Mouse (Mus musculus) limb, embryonic 11.5 days (tissue): Measurements from ENCODE around the gene Snrnp70. TPM values are rescaled to one million over a fixed set of nuclear protein-coding genes. Genes with fewer than 3 reads are reported as not detected.
A peak's percentile ranks its signal among the peaks of the same experiment; 100 is the strongest.

Experiments
- ATAC-seq: fragments of 200-750 bp; cut with Nextera tagmentation; 2 replicates; pipeline ENCODE4 v1.8.0; 2017; ENCODE audit warnings: low read depth; ENCODE audit not compliant: insufficient number of reproducible peaks, low FRiP score, low TSS enrichment
- DNase-seq: peaks from one replicate; pipeline ENCODE4 v3.0.0-alpha.2; 2015; ENCODE audit warnings: low spot score
- H3K27ac ChIP-seq: fragments of 300-500 bp; sonication (generic); replicated peaks from 2 replicates; pipeline ENCODE4 v1.5.1; 2014; ENCODE audit warnings: low read depth, mild to moderate bottlenecking, low read length
- H3K27me3 ChIP-seq: fragments of 300-500 bp; sonication (generic); 2 replicates; pipeline ENCODE4 v1.6.1; 2014; ENCODE audit warnings: mild to moderate bottlenecking, low read length, mixed read lengths; ENCODE audit not compliant: control insufficient read depth, insufficient read depth
- H3K36me3 ChIP-seq: fragments of 300-500 bp; sonication (generic); 2 replicates; pipeline ENCODE4 v1.6.1; 2014; ENCODE audit warnings: mild to moderate bottlenecking, low read length, moderate library complexity, mixed read lengths; ENCODE audit not compliant: control insufficient read depth, insufficient read depth
- H3K4me1 ChIP-seq: fragments of 300-500 bp; sonication (generic); 2 replicates; pipeline ENCODE4 v1.6.1; 2014; ENCODE audit warnings: low read length, mixed read lengths; ENCODE audit not compliant: control insufficient read depth, insufficient read depth
- H3K4me2 ChIP-seq: fragments of 300-500 bp; sonication (generic); 2 replicates; pipeline ENCODE4 v1.6.1; 2014; ENCODE audit warnings: low read depth, mild to moderate bottlenecking, moderate library complexity; ENCODE audit not compliant: severe bottlenecking
- H3K4me3 ChIP-seq: fragments of 300-500 bp; sonication (generic); 2 replicates; pipeline ENCODE4 v1.5.1; 2014; ENCODE audit warnings: low read depth, low read length
- H3K9ac ChIP-seq: fragments of 300-500 bp; sonication (generic); 2 replicates; pipeline ENCODE4 v1.6.1; 2014; ENCODE audit warnings: mild to moderate bottlenecking, low read length
- H3K9me3 ChIP-seq: fragments of 300-500 bp; sonication (generic); 2 replicates; pipeline ENCODE4 v1.6.1; 2016; ENCODE audit warnings: low read length; ENCODE audit not compliant: control insufficient read depth
- WGBS: fragments of 180-500 bp; shearing (Covaris S2); extraction: QIAGEN DNeasy Blood & Tissue Kit; methylation state at CpG from one replicate; pipeline ENCODE4 v1.1.7; 2014; 5-methylcytosine and 5-hydroxymethylcytosine counted together
- polyA plus RNA-seq: library from polyadenylated mRNA; unstranded; fragments of >200 nt; fragmentation: Nextera tagmentation; extraction: Ambion mirVana; gene quantifications from 2 replicates; pipeline ENCODE4 v1.2.1, GENCODE M21; 2014

Gene Snrnp70
- polyA plus RNA-seq, 1 experiment from 2014 or later = 93.0 TPM

- WGBS = 2% methylated on average over 27 of the region's 27 CpGs
- Histone ChIP-seq H3K27ac (no peak overlapping the region), H3K4me3 (peak overlapping the region; percentile 49), H3K36me3 (no peaks in the 10 kb centered on the region), H3K4me2 (peak overlapping the region; percentile 85), H3K9ac (peak overlapping the region; percentile 55; the same call in 1 of the 2 replicates), H3K4me1 (peaks cover 16% of the 10 kb centered on the region), H3K27me3 (peaks cover 86% of the 10 kb centered on the region), H3K9me3 (no peaks in the 10 kb centered on the region)
- ATAC-seq (peak; percentile 49), DNase-seq (peak; percentile 67)
Measured at GRCm38 (mm10) chr7:45413864-45414739, 18.6 kb upstream of the Snrnp70 start.

DNA sequence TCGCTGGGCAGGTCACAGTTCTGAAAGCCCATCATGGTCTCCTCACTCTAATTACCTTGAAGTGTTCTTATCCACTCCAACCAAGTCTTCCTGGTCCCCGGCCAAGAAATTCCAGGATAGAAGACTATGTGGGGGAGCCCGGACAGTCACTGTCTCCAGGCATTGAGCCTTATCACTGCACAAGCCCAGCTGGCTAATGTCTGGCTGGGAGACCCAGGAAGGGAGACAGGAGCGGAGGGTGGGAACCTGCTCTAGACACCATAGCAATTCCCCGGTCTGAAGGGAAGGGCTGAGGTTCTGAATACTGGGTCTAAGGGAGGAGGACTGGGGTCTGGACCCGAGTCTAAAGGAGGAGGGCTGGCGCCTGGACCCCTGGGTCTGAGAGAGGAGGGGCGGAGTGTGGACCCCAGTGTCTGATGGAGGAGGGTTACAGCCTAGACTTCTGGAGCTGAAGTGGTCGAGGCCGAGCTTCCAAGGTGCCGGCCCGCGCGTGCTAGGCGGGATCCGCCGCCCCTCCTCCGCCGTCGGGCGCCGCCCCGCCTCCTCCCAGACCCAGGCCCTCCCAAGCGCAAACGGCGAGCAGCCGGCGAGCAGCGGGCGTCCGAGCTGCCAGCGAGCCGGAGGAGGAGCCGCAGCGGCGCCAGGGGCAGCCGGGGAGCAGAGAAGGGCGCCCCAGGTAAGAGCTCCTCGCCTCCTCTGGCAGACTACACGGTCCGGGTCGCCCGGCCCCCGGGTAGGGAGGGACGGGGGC, 17.7 kb upstream of the Snrnp70 start, which contains the start of gene Ntf5:
Gene Ntf5 (plus strand): TSS at position 583 of the 751 bp plus-strand sequence.
- Histone ChIP-seq H3K9me3 (no peaks in the 10 kb centered on the region), H3K27ac (no peak within 1 kb of the TSS), H3K4me3 (peak within 1 kb of the TSS; percentile 49), H3K27me3 (peaks cover 83% of the 10 kb centered on the region), H3K4me2 (peak within 1 kb of the TSS; percentile 85), H3K36me3 (no peaks in the 10 kb centered on the region), H3K4me1 (peaks cover 15% of the 10 kb centered on the region), H3K9ac (peak within 1 kb of the TSS; percentile 55; the same call in 1 of the 2 replicates)
- 2% methylated on average over 38 of the region's 45 CpGs for WGBS
- DNase-seq (no peak), ATAC-seq (peak; percentile 24; the same call in 1 of the 2 replicates)

DNA sequence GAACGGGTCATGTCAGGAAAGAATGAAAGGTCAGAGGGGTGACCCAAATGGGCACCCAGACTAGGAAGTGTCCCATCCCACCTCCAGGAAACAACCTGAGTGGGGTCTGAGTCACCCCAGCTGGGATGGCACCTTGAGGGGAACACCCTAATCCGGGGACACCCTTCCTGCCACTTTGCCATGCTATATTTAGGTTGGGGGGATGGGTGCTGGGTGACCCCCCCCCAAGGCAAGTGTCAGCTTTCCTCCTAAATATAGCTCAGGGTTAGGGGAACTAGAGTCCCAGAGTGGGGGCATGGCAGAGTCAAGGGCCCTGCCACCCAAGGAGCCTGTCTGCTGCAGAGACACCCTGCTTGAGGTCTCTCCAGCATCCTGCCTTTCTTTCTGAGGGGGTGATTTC, 16.9 kb upstream of the Snrnp70 start:
- H3K27ac ChIP-seq = no peak overlapping the region
- H3K36me3 ChIP-seq = no peaks in the 10 kb centered on the region
- H3K27me3 ChIP-seq = peaks cover 85% of the 10 kb centered on the region
- WGBS = 78% methylated on average over 2 of the region's 2 CpGs
- H3K9me3 ChIP-seq = no peaks in the 10 kb centered on the region
- ATAC-seq (no peak), DNase-seq (no peak)
- no peak overlapping the region for H3K9ac ChIP-seq
- no peak overlapping the region for H3K4me3 ChIP-seq
- H3K4me2 ChIP-seq = no peak overlapping the region
- H3K4me1 ChIP-seq = peaks cover 9% of the 10 kb centered on the region

DNA sequence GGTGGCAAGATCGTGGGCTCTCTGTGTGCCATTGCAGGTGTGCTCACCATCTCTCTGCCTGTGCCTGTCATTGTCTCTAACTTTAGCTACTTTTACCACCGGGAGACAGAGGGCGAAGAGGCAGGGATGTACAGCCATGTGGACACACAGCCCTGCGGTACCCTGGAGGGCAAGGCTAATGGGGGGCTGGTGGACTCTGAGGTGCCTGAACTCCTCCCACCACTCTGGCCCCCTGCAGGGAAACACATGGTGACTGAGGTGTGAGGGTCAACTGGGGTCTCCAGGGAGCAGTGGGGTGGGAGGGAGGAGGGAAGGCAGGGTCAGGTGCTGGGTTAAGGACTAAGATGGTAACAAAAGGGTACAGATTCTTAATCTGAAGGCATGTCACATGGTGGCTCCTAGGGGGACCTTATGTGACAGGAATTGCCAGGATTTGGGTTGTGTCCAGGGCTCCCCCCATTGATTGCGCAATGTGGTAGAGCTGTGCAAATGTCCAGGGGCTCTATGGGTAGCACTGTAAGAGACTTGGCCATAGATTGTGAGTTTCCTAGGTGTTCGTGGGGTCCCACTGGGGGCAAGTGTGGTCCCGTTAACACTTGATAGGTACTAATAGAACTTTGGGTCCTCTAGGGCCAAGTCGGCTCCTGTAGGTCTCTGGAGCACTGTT, 14.1 kb upstream of the Snrnp70 start:
- no peak for DNase-seq
- H3K27me3 ChIP-seq = peaks cover 82% of the 10 kb centered on the region
- no peak overlapping the region for H3K27ac ChIP-seq
- H3K4me1 ChIP-seq = peaks cover 9% of the 10 kb centered on the region
- H3K4me2 ChIP-seq = no peak overlapping the region
- no peak for ATAC-seq
- no peak overlapping the region for H3K4me3 ChIP-seq
- H3K36me3 ChIP-seq = no peaks in the 10 kb centered on the region
- WGBS = 85% methylated on average over 8 of the region's 8 CpGs
- H3K9ac ChIP-seq = no peak overlapping the region
- H3K9me3 ChIP-seq = no peaks in the 10 kb centered on the region

GRCm38 (mm10) chr7:45408949-45409348, 13.4 kb upstream of the Snrnp70 start:
- ATAC-seq = no peak
- Histone ChIP-seq H3K27me3 (peaks cover 75% of the 10 kb centered on the region), H3K9ac (no peak overlapping the region), H3K4me1 (peaks cover 6% of the 10 kb centered on the region; the same call in 1 of the 2 replicates), H3K4me3 (no peak overlapping the region), H3K9me3 (no peaks in the 10 kb centered on the region), H3K4me2 (no peak overlapping the region), H3K36me3 (no peaks in the 10 kb centered on the region), H3K27ac (no peak overlapping the region)
- 90% methylated on average over 17 of the region's 17 CpGs for WGBS
- no peak for DNase-seq

DNA sequence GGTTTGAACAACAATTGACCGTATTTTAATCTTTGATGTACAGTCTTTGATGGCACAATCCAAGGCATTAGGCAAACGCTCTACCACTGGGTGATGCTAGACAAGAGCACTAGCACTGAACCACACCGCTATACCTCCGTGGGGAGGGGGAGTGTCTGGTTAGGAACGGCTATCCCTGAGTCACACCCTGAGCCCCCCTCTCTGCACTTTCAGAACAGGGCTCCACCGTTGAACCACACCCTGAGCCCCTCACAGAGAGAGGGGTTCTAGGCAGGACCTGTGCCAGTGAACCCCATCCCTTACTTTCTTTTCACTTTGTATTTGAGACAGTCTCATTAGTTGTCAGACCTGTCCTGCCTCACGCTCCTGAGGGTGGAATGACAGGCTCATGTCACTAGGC, 12.8 kb upstream of the Snrnp70 start:
- H3K4me1 ChIP-seq = 0 out of 2 replicates have a peak, but pooled peaks cover 3% of the 10 kb centered on the region
- WGBS = 78% methylated on average over 7 of the region's 7 CpGs
- H3K4me3 ChIP-seq = no peak overlapping the region
- H3K9ac ChIP-seq = no peak overlapping the region
- H3K4me2 ChIP-seq = no peak overlapping the region
- H3K27me3 ChIP-seq = peaks cover 69% of the 10 kb centered on the region
- DNase-seq (no peak), ATAC-seq (no peak)
- H3K27ac ChIP-seq = no peak overlapping the region
- no peaks in the 10 kb centered on the region for H3K9me3 ChIP-seq
- H3K36me3 ChIP-seq = no peaks in the 10 kb centered on the region

DNA sequence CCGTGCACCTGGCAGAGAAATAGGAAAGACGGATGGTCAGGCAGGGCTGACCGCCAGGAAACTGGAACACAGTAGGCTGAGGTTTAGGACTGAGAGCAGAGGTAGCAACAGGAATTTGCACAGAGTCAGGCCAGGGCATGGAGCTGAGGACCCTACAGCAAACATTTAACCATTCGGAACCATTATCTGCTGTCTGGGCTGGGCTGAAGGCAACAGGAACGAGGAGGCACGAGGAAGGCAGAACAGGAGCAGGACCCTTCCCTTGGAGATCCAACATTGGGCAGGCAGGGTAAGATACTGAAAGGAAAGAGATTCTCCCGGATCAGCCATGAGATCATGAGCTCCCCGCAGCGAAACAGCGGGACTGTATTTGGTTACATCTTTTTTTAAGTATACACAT, 12.3 kb upstream of the Snrnp70 start:
- Histone ChIP-seq H3K36me3 (no peaks in the 10 kb centered on the region), H3K4me3 (no peak overlapping the region), H3K27me3 (peaks cover 64% of the 10 kb centered on the region), H3K27ac (no peak overlapping the region), H3K9me3 (no peaks in the 10 kb centered on the region), H3K4me2 (no peak overlapping the region), H3K4me1 (0 out of 2 replicates have a peak, but pooled peaks cover 3% of the 10 kb centered on the region), H3K9ac (no peak overlapping the region)
- WGBS = 83% methylated on average over 10 of the region's 10 CpGs
- ATAC-seq (no peak), DNase-seq (no peak)
